Mouse (Mus musculus): ENCODE results near the gene Yeats4.

Yeats4 gene

DNA sequence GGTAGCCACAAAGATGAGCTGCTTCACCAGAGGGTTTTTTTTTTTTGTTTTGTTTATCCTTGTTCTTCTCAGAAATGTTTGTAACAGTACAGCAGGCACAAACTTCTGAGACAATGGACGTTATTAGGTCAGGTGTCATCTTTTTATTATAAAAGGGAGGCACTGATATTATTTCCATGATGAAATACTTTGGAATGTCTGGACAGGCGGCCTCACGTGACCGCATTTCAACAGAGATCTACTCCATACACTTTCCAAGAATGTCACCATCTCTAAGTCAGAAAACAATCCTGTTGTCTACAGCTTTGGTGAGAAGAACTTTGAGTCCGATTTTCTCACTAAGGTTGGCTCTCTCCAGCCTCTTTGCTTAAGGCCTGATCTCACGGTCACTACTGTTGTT lies 13.3 kb downstream of the Yeats4 start:
- no peak for TF ChIP-seq GATA4 (IDR thresholded peaks at IDR 0.05; ENCODE audit: insufficient replicate concordance, low read length)

DNA sequence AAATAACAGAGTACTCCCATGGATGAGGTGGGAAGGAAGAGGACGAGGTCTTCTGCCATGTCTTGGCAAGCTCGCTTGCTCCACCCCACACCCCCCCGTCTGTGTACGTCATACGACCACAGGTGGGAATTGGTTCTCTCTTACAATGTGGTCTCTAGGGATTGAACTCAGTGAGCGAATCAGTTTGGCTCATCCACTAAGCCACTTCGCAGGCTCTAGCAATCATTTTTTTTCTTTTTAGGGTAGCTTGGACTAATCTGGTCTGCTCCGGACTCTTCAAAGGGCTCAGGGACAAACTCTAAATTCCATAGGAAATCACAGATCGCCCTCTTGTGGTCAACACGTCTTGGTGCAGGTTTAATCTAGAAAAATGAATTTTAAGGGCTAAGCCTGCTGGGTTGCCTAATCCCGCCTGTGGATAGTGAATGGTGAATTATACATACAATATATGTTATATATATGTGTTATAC lies 14.8 kb downstream of the Yeats4 start:
- TF ChIP-seq GATA4 (IDR thresholded peaks at IDR 0.05; ENCODE audit: insufficient replicate concordance, low read length), result no peak

DNA sequence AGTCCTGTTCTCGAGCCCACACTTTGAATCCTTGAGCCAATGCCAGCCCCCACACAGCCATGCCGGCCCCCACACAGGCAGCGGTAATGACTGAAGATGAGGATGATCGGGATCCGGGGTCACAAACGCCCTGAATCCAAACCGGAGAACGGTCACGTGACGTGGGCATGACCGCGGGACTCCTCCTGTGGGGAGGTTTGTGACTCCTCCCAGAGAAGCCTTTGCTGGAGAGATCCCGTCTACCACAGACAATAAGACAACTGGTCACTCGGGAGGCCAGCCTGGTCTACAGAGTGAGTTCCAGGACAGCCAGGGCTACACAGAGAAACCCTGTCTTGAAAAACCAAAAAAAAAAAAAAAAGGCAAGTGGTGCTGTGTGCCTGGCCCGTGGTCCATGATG lies 16.1 kb downstream of the Yeats4 start:
- TF ChIP-seq GATA4 (IDR thresholded peaks at IDR 0.05; ENCODE audit: insufficient replicate concordance, low read length), result no peak

DNA sequence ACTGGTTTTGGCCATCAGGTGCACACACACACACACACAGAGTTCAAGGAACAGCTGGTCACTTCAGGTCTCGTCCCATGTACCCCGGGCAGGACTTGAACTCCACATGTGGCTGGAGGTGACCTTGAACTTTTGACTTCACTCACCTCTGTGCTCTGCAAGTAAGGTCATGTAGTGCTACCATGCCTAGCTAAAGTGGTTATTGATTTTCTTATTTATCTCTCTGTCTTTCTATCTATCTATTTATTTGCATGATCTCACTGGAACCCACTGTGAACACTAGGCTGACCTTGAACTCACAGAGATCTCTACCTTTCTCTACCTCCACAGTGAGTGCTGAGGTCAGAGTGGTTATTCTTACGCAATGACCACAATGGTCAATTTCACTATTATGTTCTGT lies 18.2 kb downstream of the Yeats4 start:
- TF ChIP-seq GATA4 (IDR thresholded peaks at IDR 0.05; ENCODE audit: insufficient replicate concordance, low read length), result no peak

- TF ChIP-seq GATA4 (IDR thresholded peaks at IDR 0.05; ENCODE audit: insufficient replicate concordance, low read length), result no peak
Observed at GRCm38 (mm10) chr10:117203558-117203981, 20.7 kb downstream of the Yeats4 start.

DNA sequence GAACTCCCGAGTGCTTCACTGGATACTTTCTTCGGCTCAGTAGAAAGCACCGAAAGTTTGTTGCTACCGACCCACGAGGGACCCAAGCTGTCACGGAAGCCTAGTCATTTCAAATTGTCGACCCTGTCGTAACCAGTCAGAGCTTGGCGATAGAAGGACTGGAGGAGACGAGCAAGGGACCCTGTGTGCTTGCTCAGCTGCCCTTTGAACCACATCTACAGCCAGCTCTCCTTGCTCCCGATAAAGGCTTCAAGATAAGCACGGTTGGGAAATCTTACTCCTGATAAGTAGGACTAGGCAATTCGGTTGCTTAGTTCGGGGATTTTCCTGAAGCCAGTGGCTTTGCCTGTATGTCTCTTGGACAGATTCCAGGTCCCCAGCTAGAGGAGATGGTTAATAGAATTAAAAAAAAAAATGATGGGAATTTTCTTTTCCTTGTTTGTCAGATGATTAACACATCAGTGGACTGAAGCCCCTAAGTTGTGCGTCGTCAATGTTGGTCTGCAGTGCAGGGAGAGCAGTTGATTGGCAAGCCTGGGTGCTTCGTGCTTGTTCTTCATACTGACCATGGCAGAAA lies 21.2 kb downstream of the Yeats4 start:
- no peak for TF ChIP-seq GATA4 (IDR thresholded peaks at IDR 0.05; ENCODE audit: insufficient replicate concordance, low read length)

DNA sequence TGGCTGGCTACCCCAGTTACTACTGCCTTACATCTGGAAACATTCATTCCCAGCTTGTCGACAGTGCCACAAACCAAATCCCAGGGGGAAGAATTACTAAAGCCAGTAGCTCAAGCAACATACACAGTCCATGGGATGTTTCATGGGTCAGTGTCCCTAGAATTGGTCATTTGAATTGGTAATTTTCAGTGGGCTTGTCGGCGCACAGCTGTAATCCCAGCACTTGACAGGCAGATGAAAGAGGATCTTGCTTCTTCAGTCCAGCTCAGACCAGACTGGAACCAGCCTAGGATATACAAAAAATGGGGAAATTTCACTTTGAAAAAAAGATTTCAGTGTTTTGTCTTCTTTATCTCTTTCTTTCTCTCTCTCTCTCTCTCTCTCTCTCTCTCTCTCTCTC lies 24.6 kb downstream of the Yeats4 start:
- no peak for TF ChIP-seq GATA4 (IDR thresholded peaks at IDR 0.05; ENCODE audit: insufficient replicate concordance, low read length)

GRCm38 (mm10) chr10:117196696-117197095 lies 27.6 kb downstream of the Yeats4 start:
- no peak for TF ChIP-seq GATA4 (IDR thresholded peaks at IDR 0.05; ENCODE audit: insufficient replicate concordance, low read length)

DNA sequence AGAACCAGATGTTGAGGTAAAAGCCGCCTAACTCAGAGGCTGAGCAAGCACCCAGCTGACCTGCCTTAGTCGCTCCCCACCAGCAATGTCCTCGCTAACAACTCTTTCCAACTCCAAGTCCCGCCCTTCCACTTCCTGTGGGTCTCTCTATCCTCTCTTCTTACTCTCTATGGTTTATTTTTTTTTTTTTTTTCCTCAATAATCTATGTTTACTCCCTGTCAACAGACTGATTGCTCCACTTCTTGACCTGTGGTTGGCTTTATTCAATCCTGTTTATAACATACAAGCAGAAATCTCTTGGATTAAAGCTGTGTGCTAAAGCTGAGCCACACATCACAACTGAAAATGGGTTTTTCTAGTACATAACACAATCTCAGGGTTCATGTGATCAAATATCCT lies 28.6 kb downstream of the Yeats4 start:
- TF ChIP-seq GATA4 (IDR thresholded peaks at IDR 0.05; ENCODE audit: insufficient replicate concordance, low read length), result no peak

GRCm38 (mm10) chr10:117195005-117195404 lies 29.3 kb downstream of the Yeats4 start:
- no peak for TF ChIP-seq GATA4 (IDR thresholded peaks at IDR 0.05; ENCODE audit: insufficient replicate concordance, low read length)

DNA sequence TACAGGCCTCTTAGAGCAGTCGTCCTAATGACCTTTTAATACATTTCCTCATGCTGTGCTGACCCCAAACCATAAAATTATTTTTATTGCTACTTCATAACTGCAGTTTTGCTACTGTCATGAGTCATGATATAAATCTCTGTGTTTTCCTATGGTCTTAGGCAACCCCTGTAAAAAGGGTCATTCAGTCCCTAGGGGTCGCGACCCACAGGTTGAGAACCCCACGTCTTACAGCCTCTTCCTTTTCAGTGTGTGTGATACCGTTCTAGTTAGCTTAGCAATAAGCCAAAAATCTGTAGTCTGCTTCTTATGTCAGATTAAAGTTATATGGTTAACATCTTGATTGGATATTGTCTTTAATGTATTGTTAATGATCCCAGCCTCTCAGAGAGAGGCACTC lies 30.9 kb downstream of the Yeats4 start:
- TF ChIP-seq GATA4 (IDR thresholded peaks at IDR 0.05; ENCODE audit: insufficient replicate concordance, low read length), result no peak

GRCm38 (mm10) chr10:117185399-117186089 lies 38.8 kb downstream of the Yeats4 start:
- TF ChIP-seq GATA4 (IDR thresholded peaks at IDR 0.05; ENCODE audit: insufficient replicate concordance, low read length), result no peak

GRCm38 (mm10) chr10:117181098-117181497 lies 43.2 kb downstream of the Yeats4 start:
- TF ChIP-seq GATA4 (IDR thresholded peaks at IDR 0.05; ENCODE audit: insufficient replicate concordance, low read length), result no peak

DNA sequence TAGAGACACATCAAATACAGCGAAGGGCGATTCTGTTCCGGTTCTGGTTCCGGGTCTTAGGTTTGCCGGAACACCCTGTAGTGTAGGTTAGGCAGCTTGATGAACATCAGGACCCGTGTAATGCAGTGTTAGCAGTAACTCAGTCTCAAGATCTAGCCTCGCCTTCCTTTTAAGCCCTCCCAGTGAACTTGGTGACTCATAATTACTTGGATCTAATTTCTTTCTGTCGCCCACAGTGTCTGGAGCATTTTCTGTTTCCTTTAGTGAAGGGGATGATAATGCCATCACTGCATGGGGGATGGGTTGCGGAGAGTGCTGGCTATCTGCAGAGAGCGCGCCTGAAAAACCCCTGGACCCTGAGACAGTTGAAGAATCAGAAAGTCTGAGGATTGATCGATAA lies 49.7 kb downstream of the Yeats4 start:
- no peak for TF ChIP-seq GATA4 (IDR thresholded peaks at IDR 0.05; ENCODE audit: insufficient replicate concordance, low read length)

- TF ChIP-seq GATA4 (IDR thresholded peaks at IDR 0.05; ENCODE audit: insufficient replicate concordance, low read length), result no peak
Observed at GRCm38 (mm10) chr10:117173566-117174438, 50.5 kb downstream of the Yeats4 start.

DNA sequence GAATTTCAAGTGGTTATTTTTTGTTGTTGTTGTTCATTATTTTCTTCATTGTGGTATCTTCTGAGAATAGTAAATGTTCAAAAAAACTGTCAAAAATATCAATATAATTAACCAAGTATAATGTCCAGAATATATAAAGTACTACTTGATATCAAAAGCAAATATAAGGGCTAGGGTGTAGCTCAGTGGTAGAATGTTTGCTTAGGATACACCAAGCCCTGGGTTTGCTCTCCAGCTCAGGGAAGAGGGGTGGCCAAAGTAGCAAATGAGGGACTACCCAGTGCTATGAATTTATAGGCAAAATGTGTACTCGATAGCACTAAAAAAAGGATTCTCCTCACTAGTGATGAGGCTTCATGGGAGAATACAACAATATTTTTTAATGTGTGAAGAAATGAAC lies 51.2 kb downstream of the Yeats4 start:
- TF ChIP-seq GATA4 (IDR thresholded peaks at IDR 0.05; ENCODE audit: insufficient replicate concordance, low read length), result no peak
